Comparison of ENCODE assay signal across 17 mouse cellular contexts in the genomic region with DNA sequence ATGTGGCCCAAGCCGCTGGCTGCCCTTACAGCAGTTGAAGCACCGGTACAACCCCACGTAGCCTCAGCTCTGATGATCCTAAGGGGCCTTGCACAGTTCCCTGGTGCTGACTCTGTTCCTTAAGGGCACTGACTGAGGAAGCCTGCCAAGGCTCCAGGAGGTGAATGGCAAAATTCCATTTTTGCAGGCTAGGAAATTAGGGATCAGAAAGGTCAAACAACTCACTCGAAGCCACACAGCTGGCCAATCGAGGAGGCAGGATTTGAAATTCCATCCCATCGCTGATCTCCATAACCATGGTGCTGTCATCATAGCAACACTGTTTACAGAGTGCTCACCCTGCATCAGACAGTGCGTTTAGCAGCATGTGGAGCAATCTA. TPM values are rescaled to one million over a fixed set of nuclear protein-coding genes. Genes with fewer than 3 reads are reported as not detected.
DNase-seq lines count a peak whose midpoint lies in the region; ATAC-seq and TF ChIP-seq lines count a peak whose summit lies in the region.
"Had no signal": no experiment of that assay in that cellular context is flagged by ENCODE, and none has a peak within 500 bp of the region (broad histone marks: within the 10 kb centered on the region; RNA-seq: fewer than 3 reads in every experiment).

No protein-coding gene starts in this region.

- WGBS in kidney, embryonic 15.5 days, result 59% methylated on average over 7 of the region's 7 CpGs
- WGBS in midbrain, embryonic 10.5 days, result 75% methylated on average over 7 of the region's 7 CpGs
- 66% methylated on average over 7 of the region's 7 CpGs for WGBS in midbrain, postnatal 0 days
- WGBS in kidney, adult 2 months, result 31% methylated on average over 7 of the region's 7 CpGs

- DNase-seq in kidney, adult 11 months, result peak; percentile 85
- DNase-seq in midbrain, embryonic 10.5 days (ENCODE audit: low spot score), result no peak
- no peak for DNase-seq in midbrain, postnatal 0 days (ENCODE audit: low spot score)
- peak; percentile 94 for DNase-seq in kidney, adult 2 months
- DNase-seq in right cerebral cortex, postnatal 14 days, result no peak
- DNase-seq: adrenal gland, postnatal 10 days; gastrocnemius, postnatal 36 days; heart, postnatal 4 days; spleen, adult 18-20 months had no signal

- no peak overlapping the region for H3K9ac ChIP-seq in kidney, embryonic 15.5 days
- H3K9ac ChIP-seq in midbrain, postnatal 0 days (replicated peaks; ENCODE audit: low read length, poor library complexity, severe bottlenecking), result no peak overlapping the region
- H3K9ac ChIP-seq: forebrain, postnatal 0 days; limb, embryonic 13.5 days; midbrain, embryonic 12.5 days; neural tube, embryonic 13.5 days had no signal

- no peaks in the 10 kb centered on the region for H3K9me3 ChIP-seq in kidney, embryonic 15.5 days (replicated peaks)
- H3K9me3 ChIP-seq in midbrain, embryonic 10.5 days (replicated peaks), result no peaks in the 10 kb centered on the region
- no peaks in the 10 kb centered on the region for H3K9me3 ChIP-seq in midbrain, postnatal 0 days (ENCODE audit: low read length)
- H3K9me3 ChIP-seq: limb, embryonic 13.5 days; midbrain, embryonic 12.5 days; neural tube, embryonic 13.5 days had no signal

- no peaks in the 10 kb centered on the region for H3K27me3 ChIP-seq in kidney, embryonic 15.5 days
- no peaks in the 10 kb centered on the region for H3K27me3 ChIP-seq in midbrain, embryonic 10.5 days (ENCODE audit: low read depth, poor library complexity, severe bottlenecking)
- H3K27me3 ChIP-seq in midbrain, postnatal 0 days (ENCODE audit: insufficient read depth, low read length), result no peaks in the 10 kb centered on the region
- H3K27me3 ChIP-seq in kidney, adult 2 months (replicated peaks; ENCODE audit: control insufficient read depth, insufficient read depth, low read length), result no peaks in the 10 kb centered on the region
- H3K27me3 ChIP-seq: limb, embryonic 13.5 days; midbrain, embryonic 12.5 days; neural tube, embryonic 13.5 days had no signal

- no peak for ATAC-seq in kidney, embryonic 15.5 days (replicated peaks; ENCODE audit: low FRiP score)
- ATAC-seq in midbrain, postnatal 0 days (ENCODE audit: low FRiP score), result no peak
- ATAC-seq in granulocyte monocyte progenitor cell, adult 5-6 weeks (replicated peaks; ENCODE audit: poor library complexity, severe bottlenecking), result no peak
- ATAC-seq: intestine, postnatal 0 days had no signal

- H3K4me2 ChIP-seq in kidney, embryonic 15.5 days, result no peak overlapping the region
- no peak overlapping the region for H3K4me2 ChIP-seq in midbrain, postnatal 0 days (ENCODE audit: low read depth, low read length, poor library complexity, severe bottlenecking)
- H3K4me2 ChIP-seq: limb, embryonic 13.5 days; midbrain, embryonic 12.5 days; neural tube, embryonic 13.5 days had no signal

- TF ChIP-seq POLR2A in kidney, adult 2 months (IDR thresholded peaks at IDR 0.05; ENCODE audit: low read depth, low read length), result no peak

- H3K4me1 ChIP-seq in kidney, embryonic 15.5 days, result peaks cover 16% of the 10 kb centered on the region; the same call in 1 of the 2 replicates
- H3K4me1 ChIP-seq in midbrain, embryonic 10.5 days, result peaks cover 17% of the 10 kb centered on the region
- no peaks in the 10 kb centered on the region for H3K4me1 ChIP-seq in midbrain, postnatal 0 days (ENCODE audit: insufficient read depth, low read length)
- peaks cover 24% of the 10 kb centered on the region; the same call in 1 of the 2 replicates for H3K4me1 ChIP-seq in kidney, adult 2 months (ENCODE audit: control insufficient read depth, insufficient read depth, low read length)
- H3K4me1 ChIP-seq: limb, embryonic 13.5 days had no signal

- H3K4me3 ChIP-seq in kidney, embryonic 15.5 days (replicated peaks), result no peak overlapping the region
- no peak overlapping the region for H3K4me3 ChIP-seq in midbrain, embryonic 10.5 days
- no peak overlapping the region for H3K4me3 ChIP-seq in midbrain, postnatal 0 days (ENCODE audit: low read depth, low read length)
- H3K4me3 ChIP-seq in kidney, adult 2 months (ENCODE audit: insufficient read depth, low read depth, low read length), result no peak overlapping the region
- H3K4me3 ChIP-seq: limb, embryonic 13.5 days; midbrain, embryonic 12.5 days; neural tube, embryonic 13.5 days had no signal

- TF ChIP-seq CTCF in midbrain, postnatal 0 days (IDR thresholded peaks at IDR 0.05), result no peak
- TF ChIP-seq CTCF in kidney, adult 2 months (conservative IDR thresholded peaks at IDR 0.05; ENCODE audit: insufficient read depth, insufficient read length, low read depth, low read length), result no peak

- H3K27ac ChIP-seq in kidney, embryonic 15.5 days, result no peak overlapping the region
- peak overlapping the region; percentile 43; the same call in 1 of the 2 replicates for H3K27ac ChIP-seq in midbrain, embryonic 10.5 days (replicated peaks)
- H3K27ac ChIP-seq in midbrain, postnatal 0 days (ENCODE audit: low read depth, low read length), result no peak overlapping the region
- H3K27ac ChIP-seq in kidney, adult 2 months (ENCODE audit: insufficient read depth, low read depth, low read length), result peak overlapping the region; percentile 52
- H3K27ac ChIP-seq: limb, embryonic 13.5 days; midbrain, embryonic 12.5 days; neural tube, embryonic 13.5 days had no signal

- no peaks in the 10 kb centered on the region for H3K36me3 ChIP-seq in kidney, embryonic 15.5 days
- no peaks in the 10 kb centered on the region for H3K36me3 ChIP-seq in midbrain, embryonic 10.5 days
- no peaks in the 10 kb centered on the region for H3K36me3 ChIP-seq in midbrain, postnatal 0 days (ENCODE audit: insufficient read depth, low read length)
- no peaks in the 10 kb centered on the region for H3K36me3 ChIP-seq in kidney, adult 2 months (ENCODE audit: control insufficient read depth, insufficient read depth, low read length)
- H3K36me3 ChIP-seq: limb, embryonic 13.5 days; midbrain, embryonic 12.5 days; neural tube, embryonic 13.5 days had no signal

RNA-seq across cellular contexts. Expression of a gene that starts 15.6 kb away (rescaled TPM):
- polyA plus RNA-seq in kidney, embryonic 15.5 days (2015; fragmentation: Nextera tagmentation; extraction: Ambion mirVana), result 4.4 and 5.1 TPM in 2 replicates
- polyA plus RNA-seq in midbrain, embryonic 10.5 days (2016; fragmentation: Nextera tagmentation; extraction: Ambion mirVana), result 2.6 and 2.8 TPM in 2 replicates
- 0.66 and 0.71 TPM in 2 replicates for total RNA-seq in midbrain, postnatal 0 days (2014; rRNA removed)
- 0.54 and 0.68 TPM in 2 replicates for polyA plus RNA-seq in midbrain, postnatal 0 days (2015; fragmentation: Nextera tagmentation; extraction: Ambion mirVana)
- polyA plus RNA-seq in kidney, adult 2 months (2012; rRNA removed), result 64.7 and 68.2 TPM in 2 replicates
- not detected in 2 replicates for total RNA-seq in granulocyte monocyte progenitor cell, adult 5-6 weeks (2014; fragmentation: Nextera tagmentation)
- total RNA-seq in granulocyte monocyte progenitor cell, adult 5-6 weeks (2017), result not detected in 2 replicates

RNA-seq across cellular contexts. Expression of a gene that starts 40.2 kb away (rescaled TPM):
- not detected in 2 replicates for polyA plus RNA-seq in kidney, embryonic 15.5 days (2015; fragmentation: Nextera tagmentation; extraction: Ambion mirVana)
- not detected in 2 replicates for polyA plus RNA-seq in midbrain, embryonic 10.5 days (2016; fragmentation: Nextera tagmentation; extraction: Ambion mirVana)
- not detected in 2 replicates for total RNA-seq in midbrain, postnatal 0 days (2014; rRNA removed)
- not detected in 2 replicates for polyA plus RNA-seq in midbrain, postnatal 0 days (2015; fragmentation: Nextera tagmentation; extraction: Ambion mirVana)
- polyA plus RNA-seq in kidney, adult 2 months (2012; rRNA removed), result not detected in 2 replicates
- total RNA-seq in granulocyte monocyte progenitor cell, adult 5-6 weeks (2014; fragmentation: Nextera tagmentation), result 0.60 TPM in 1 of 2 replicates, not detected in the other
- 0.04 and 0.21 TPM in 2 replicates for total RNA-seq in granulocyte monocyte progenitor cell, adult 5-6 weeks (2017)
- total RNA-seq: common myeloid progenitor, adult 5-6 weeks; forebrain, postnatal 0 days; gastrocnemius, postnatal 36 days; heart, postnatal 4 days had no signal
- polyA plus RNA-seq: forebrain, postnatal 0 days; intestine, postnatal 0 days; midbrain, embryonic 12.5 days; neural tube, embryonic 13.5 days had no signal

RNA-seq across cellular contexts. Expression of a gene that starts 42.6 kb away (rescaled TPM):
- 8.8 and 9.0 TPM in 2 replicates for polyA plus RNA-seq in kidney, embryonic 15.5 days (2015; fragmentation: Nextera tagmentation; extraction: Ambion mirVana)
- 3.2 and 3.9 TPM in 2 replicates for polyA plus RNA-seq in midbrain, embryonic 10.5 days (2016; fragmentation: Nextera tagmentation; extraction: Ambion mirVana)
- total RNA-seq in midbrain, postnatal 0 days (2014; rRNA removed), result 10.8 and 18.0 TPM in 2 replicates
- polyA plus RNA-seq in midbrain, postnatal 0 days (2015; fragmentation: Nextera tagmentation; extraction: Ambion mirVana), result 23.0 and 23.6 TPM in 2 replicates
- 1.0 and 5.7 TPM in 2 replicates for polyA plus RNA-seq in kidney, adult 2 months (2012; rRNA removed)
- 22.3 and 33.3 TPM in 2 replicates for total RNA-seq in granulocyte monocyte progenitor cell, adult 5-6 weeks (2014; fragmentation: Nextera tagmentation)
- 50.4 and 51.2 TPM in 2 replicates for total RNA-seq in granulocyte monocyte progenitor cell, adult 5-6 weeks (2017)

RNA-seq across cellular contexts. Expression of a gene that starts 46.4 kb away (rescaled TPM):
- 0.30 TPM in 2 replicates for polyA plus RNA-seq in kidney, embryonic 15.5 days (2015; fragmentation: Nextera tagmentation; extraction: Ambion mirVana)
- polyA plus RNA-seq in midbrain, embryonic 10.5 days (2016; fragmentation: Nextera tagmentation; extraction: Ambion mirVana), result 0.10 and 0.29 TPM in 2 replicates
- 0.09 and 0.55 TPM in 2 replicates for total RNA-seq in midbrain, postnatal 0 days (2014; rRNA removed)
- 0.16 and 0.23 TPM in 2 replicates for polyA plus RNA-seq in midbrain, postnatal 0 days (2015; fragmentation: Nextera tagmentation; extraction: Ambion mirVana)
- polyA plus RNA-seq in kidney, adult 2 months (2012; rRNA removed), result 1.4 and 1.9 TPM in 2 replicates
- total RNA-seq in granulocyte monocyte progenitor cell, adult 5-6 weeks (2014; fragmentation: Nextera tagmentation), result not detected in 2 replicates
- not detected in 2 replicates for total RNA-seq in granulocyte monocyte progenitor cell, adult 5-6 weeks (2017)
- total RNA-seq: common myeloid progenitor, adult 5-6 weeks; forebrain, postnatal 0 days; gastrocnemius, postnatal 36 days had no signal
- polyA plus RNA-seq: midbrain, embryonic 12.5 days had no signal

Comparison
In these comparisons a context has a peak if more than half of its experiments do, and no peak if none do; other contexts are left out.
1. H3K27ac ChIP-seq: peak in midbrain, embryonic 10.5 days (single experiment) and kidney, adult 2 months (single experiment); none in kidney, embryonic 15.5 days (single experiment) and midbrain, postnatal 0 days (single experiment).
2. RNA of a gene that starts 15.6 kb away (polyA plus RNA-seq): 64.7 to 68.2 TPM in kidney, adult 2 months; 4.4 to 5.1 TPM in kidney, embryonic 15.5 days, 2.6 to 2.8 TPM in midbrain, embryonic 10.5 days and 0.54 to 0.68 TPM in midbrain, postnatal 0 days; every median in the first group is over 10 times any median in the second.
3. DNase-seq: peak in kidney, adult 11 months (single experiment) and kidney, adult 2 months (single experiment); none in midbrain, embryonic 10.5 days (single experiment), midbrain, postnatal 0 days (single experiment) and right cerebral cortex, postnatal 14 days (single experiment).